Mouse (Mus musculus): ENCODE results near the gene Padi2.

GRCm38 (mm10) chr4:140878655-140879054 lies 27.5 kb upstream of the Padi2 start:
- TF ChIP-seq POLR2A (IDR thresholded peaks at IDR 0.05; ENCODE audit: insufficient read depth, low read length) (no peak), CTCF (IDR thresholded peaks at IDR 0.05; ENCODE audit: low read depth, low read length) (no peak)

Measured in ES-Bruce4 (cell line).